Mouse (Mus musculus) retina, postnatal 7 days (tissue): ENCODE measurements around the gene B4galt2.

Experiments used
- DNase-seq: peaks from one replicate; pipeline ENCODE4 v3.0.0-alpha.2; 2012; ENCODE audit warnings: low read depth, low spot score

B4galt2 gene

GRCm38 (mm10) chr4:117835531-117836111 is 47.7 kb downstream of the B4galt2 start:
- DNase-seq, result no peak

DNA sequence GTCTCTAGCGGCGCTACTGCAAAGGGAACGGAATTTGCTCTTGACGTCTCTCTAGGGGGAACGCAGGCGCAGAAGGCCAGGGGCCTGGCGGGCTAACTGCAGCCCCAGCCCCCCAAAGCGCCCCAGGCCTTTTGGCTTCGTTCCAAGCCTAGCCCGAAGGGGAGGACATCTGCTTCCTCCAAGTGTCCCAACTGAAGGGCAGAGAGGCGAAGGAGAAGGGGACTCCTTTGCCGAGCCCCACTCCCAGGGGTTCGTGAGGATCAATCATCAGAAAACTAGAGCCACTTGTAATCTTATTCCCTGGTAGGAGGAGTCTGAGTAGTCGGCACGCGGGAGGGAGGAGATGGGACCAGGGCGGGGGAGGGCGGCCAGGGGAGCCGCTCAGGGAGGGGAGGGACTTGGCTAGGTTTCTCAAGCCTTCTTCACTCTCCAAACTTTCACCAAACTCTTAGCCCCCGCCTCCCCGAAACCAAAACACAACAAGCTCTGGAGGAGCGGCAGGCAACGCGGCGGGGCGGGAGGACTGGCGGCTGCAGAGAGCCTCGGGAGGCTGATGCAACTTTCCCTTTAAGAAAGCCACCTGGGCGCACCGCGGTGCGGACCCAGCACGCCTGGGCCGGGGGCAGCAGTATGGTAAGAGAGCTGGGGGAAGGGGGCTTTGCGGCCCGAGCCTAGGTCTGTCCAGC is 48.3 kb downstream of the B4galt2 start:
- no peak for DNase-seq

- no peak for DNase-seq
Observed at GRCm38 (mm10) chr4:117834457-117834844, 48.8 kb downstream of the B4galt2 start, which contains the start of gene Slc6a9. Gene Slc6a9, plus strand, starts transcription at chr4:117834506.

GRCm38 (mm10) chr4:117831920-117832691 is 51.2 kb downstream of the B4galt2 start:
- no peak for DNase-seq

DNA sequence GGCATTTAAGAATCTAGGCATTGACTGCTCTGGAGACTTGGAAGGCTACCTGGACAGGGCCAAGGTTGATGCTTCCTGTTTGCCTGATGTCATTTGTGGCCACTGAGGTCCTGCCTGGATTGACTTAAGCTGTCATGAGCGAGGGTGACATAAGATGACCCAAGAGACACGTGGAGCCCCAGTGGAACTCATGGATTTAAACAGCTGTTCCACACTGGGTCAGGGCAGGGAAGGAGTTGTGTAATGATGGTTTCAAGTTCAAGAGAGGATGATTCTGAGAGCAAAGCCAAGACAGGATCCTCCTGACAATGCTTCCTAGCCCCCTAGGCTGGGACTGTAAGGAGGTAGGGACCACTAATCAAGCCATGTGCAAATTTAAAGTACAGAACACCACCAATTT is 51.8 kb downstream of the B4galt2 start:
- DNase-seq, result no peak

DNA sequence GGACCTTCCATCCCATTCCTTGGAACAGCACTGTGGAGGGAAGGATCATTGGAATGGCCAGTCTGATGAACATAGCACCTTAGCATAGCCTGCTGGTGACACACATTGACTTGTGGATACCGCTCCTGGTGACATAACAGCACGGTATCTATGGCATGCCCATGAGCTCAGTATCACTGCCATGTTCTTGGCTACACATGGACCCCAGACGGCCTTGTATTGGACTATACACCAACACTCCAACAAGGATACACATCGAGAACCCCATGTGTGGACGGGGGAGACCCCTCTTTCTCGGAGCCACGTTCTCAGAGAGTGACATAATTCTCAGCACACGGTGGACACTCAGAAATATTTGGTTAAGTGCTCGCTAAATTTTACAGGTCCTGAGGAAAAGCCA is 52.5 kb downstream of the B4galt2 start:
- DNase-seq, result no peak

- no peak for DNase-seq
Observed at GRCm38 (mm10) chr4:117830124-117830551, 53.1 kb downstream of the B4galt2 start.

- peak; percentile 76 for DNase-seq
Observed at GRCm38 (mm10) chr4:117829260-117830123, 53.8 kb downstream of the B4galt2 start.

DNA sequence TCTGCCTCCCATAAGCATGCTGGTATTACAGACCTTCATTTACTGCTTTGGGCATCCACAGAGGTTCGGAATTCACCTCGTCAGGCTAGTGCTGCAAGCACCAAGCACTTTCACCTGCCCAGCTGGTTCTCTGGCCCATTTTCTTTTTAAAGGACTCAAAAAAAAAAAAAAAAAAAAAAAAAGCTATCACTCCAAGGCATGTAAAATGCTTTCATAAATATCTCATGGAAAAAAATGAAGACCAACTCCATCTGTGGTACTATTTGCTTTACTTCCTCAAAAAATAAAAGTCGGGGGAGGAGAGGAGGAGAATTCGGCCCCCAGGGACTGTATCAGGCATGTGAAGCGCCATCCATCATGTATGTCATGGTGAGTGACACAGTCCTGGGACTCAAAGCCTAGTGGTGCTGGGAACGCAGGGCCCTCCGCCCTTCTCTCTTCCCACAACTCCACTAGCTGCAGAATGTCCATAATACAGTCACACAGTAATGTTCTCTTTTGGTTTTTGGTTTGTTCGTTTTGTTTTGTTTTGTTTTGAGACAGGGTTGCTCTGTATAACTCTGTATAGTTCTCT is 54.6 kb downstream of the B4galt2 start:
- DNase-seq, result no peak
